Mouse (Mus musculus): ENCODE measurements around the gene Dvl1.

GRCm38 (mm10) chr4:155856071-155856470, 8.9 kb downstream of the Dvl1 start:
- TF ChIP-seq CTCF (IDR thresholded peaks at IDR 0.05; ENCODE audit: control insufficient read depth, insufficient read depth, low read length) (no peak), POLR2A (IDR thresholded peaks at IDR 0.05; ENCODE audit: borderline replicate concordance, control insufficient read depth, low read depth, low read length) (no peak)

Measured in bone marrow, adult 2 months (tissue).